Mouse (Mus musculus) midbrain, embryonic 13.5 days (tissue): ENCODE measurements at regions not wholly inside any gene's neighbourhood (a gene's known extent, or its start where the extent isn't known, plus 50 kb on each side); places are given as distances from the start of the nearest gene placed in this dataset.
A peak's percentile ranks its signal among the peaks of the same experiment; 100 is the strongest.

Experiments
- ATAC-seq: fragments of 200-750 bp; cut with Nextera tagmentation; 2 replicates; pipeline ENCODE4 v1.8.0; 2017; ENCODE audit warnings: mild to moderate bottlenecking, moderate TSS enrichment, moderate library complexity
- H3K27ac ChIP-seq: fragments of 300-500 bp; sonication (generic); 2 replicates; pipeline ENCODE4 v1.5.1; 2015; ENCODE audit warnings: inconsistent platforms, mild to moderate bottlenecking, moderate library complexity
- H3K27me3 ChIP-seq: fragments of 300-500 bp; sonication (generic); 2 replicates; pipeline ENCODE4 v1.6.1; 2015; ENCODE audit warnings: mild to moderate bottlenecking, inconsistent platforms
- H3K36me3 ChIP-seq: fragments of 300-500 bp; sonication (generic); 2 replicates; pipeline ENCODE4 v1.6.1; 2015; ENCODE audit warnings: mild to moderate bottlenecking, inconsistent platforms
- H3K4me1 ChIP-seq: fragments of 300-500 bp; sonication (generic); replicated peaks from 2 replicates; pipeline ENCODE4 v1.6.1; 2015; ENCODE audit warnings: inconsistent platforms
- H3K4me2 ChIP-seq: fragments of 300-500 bp; sonication (generic); replicated peaks from 2 replicates; pipeline ENCODE4 v1.6.1; 2015; ENCODE audit warnings: moderate library complexity, mild to moderate bottlenecking, inconsistent platforms
- H3K4me3 ChIP-seq: fragments of 300-500 bp; sonication (generic); replicated peaks from 2 replicates; pipeline ENCODE4 v1.5.1; 2015; ENCODE audit warnings: mild to moderate bottlenecking, inconsistent platforms
- H3K9ac ChIP-seq: fragments of 300-500 bp; sonication (generic); replicated peaks from 2 replicates; pipeline ENCODE4 v1.6.1; 2015; ENCODE audit warnings: mild to moderate bottlenecking, inconsistent platforms
- H3K9me3 ChIP-seq: fragments of 300-500 bp; sonication (generic); 2 replicates; pipeline ENCODE4 v1.6.1; 2016; ENCODE audit warnings: mild to moderate bottlenecking, inconsistent platforms
- WGBS: fragments of 180-500 bp; shearing (Covaris S2); methylation state at CpG from one replicate; pipeline ENCODE4 v1.1.7; 2015; 5-methylcytosine and 5-hydroxymethylcytosine counted together

GRCm38 (mm10) chr14:105417458-105417960 lies 159.1 kb downstream of the Ndfip2 start:
- no peaks in the 10 kb centered on the region for H3K9me3 ChIP-seq
- no peaks in the 10 kb centered on the region for H3K36me3 ChIP-seq
- H3K4me2 ChIP-seq, result no peak overlapping the region
- WGBS, result 91% methylated on average over 8 of the region's 8 CpGs
- H3K27ac ChIP-seq, result no peak overlapping the region
- no peaks in the 10 kb centered on the region for H3K27me3 ChIP-seq
- H3K4me1 ChIP-seq, result no peaks in the 10 kb centered on the region
- ATAC-seq, result no peak
- no peak overlapping the region for H3K4me3 ChIP-seq
- no peak overlapping the region for H3K9ac ChIP-seq

DNA sequence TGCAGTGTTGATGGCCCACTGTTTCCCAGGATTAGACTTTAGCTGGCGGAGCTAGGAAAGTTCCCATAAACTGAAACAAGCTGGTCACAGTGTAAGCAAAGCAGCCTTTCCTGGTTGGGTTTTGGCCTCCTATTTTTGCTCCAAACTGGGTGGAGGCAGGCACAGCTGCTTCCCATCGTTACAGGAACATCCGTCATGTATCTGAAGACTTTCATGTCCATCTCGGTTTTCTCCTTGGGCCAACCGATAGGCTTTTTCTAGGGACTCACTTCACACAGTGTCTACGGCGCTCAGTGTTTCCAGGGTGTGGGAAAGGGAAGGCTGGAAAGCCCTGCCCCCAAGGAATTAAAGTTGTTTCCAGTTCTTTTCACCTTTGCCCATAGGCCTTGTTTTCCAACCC lies 158.6 kb downstream of the Ndfip2 start:
- ATAC-seq, result no peak
- Histone ChIP-seq H3K36me3 (no peaks in the 10 kb centered on the region), H3K4me3 (no peak overlapping the region), H3K4me2 (no peak overlapping the region), H3K27ac (no peak overlapping the region), H3K9me3 (no peaks in the 10 kb centered on the region), H3K4me1 (no peaks in the 10 kb centered on the region), H3K27me3 (no peaks in the 10 kb centered on the region), H3K9ac (no peak overlapping the region)
- 87% methylated on average over 7 of the region's 7 CpGs for WGBS

DNA sequence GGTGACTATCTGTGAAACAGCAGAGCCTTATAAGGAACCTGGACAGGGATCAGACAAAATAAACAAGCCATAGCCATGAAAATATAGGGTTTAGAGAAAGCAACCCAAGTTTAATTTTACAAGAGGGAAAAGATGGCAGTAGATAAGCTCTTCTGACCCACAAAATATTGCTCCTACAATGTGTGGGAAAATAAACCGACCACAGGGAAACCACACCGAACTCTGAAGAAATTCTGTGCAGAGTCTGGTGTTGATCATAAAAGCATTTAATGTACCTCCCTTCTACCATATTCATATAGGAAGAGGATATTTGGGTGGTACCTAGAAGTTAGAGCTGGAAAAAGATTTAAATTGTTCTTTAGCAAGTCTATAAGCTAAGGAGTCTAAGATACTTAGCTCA lies 146.3 kb downstream of the Ndfip2 start:
- Histone ChIP-seq H3K4me2 (no peak overlapping the region), H3K27me3 (no peaks in the 10 kb centered on the region), H3K4me1 (no peaks in the 10 kb centered on the region), H3K9me3 (no peaks in the 10 kb centered on the region), H3K9ac (no peak overlapping the region), H3K4me3 (no peak overlapping the region), H3K36me3 (no peaks in the 10 kb centered on the region), H3K27ac (no peak overlapping the region)
- no peak for ATAC-seq
- WGBS, result 98% methylated on average over 2 of the region's 2 CpGs

DNA sequence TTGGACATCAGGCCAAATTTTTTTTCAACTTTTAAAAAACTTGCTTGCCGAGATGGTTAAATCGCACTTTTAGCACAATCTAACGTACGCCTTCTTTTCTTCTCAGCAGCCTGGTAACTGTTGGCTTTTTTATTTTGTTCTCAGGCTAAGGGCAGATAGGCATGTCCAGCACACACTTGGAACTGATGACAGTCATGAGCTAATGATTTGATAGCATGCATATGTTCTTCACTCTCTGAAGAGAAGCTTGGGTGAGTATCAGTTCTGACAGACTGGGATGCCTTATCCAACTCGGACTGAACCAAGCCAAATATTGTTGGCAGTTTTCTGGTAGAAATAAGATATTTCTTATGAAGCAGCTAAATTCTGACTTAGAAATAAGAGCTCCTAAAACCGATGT lies 145.9 kb downstream of the Ndfip2 start:
- Histone ChIP-seq H3K4me1 (no peaks in the 10 kb centered on the region), H3K9me3 (no peaks in the 10 kb centered on the region), H3K9ac (no peak overlapping the region), H3K4me3 (no peak overlapping the region), H3K4me2 (no peak overlapping the region), H3K27me3 (no peaks in the 10 kb centered on the region), H3K27ac (no peak overlapping the region), H3K36me3 (no peaks in the 10 kb centered on the region)
- ATAC-seq, result no peak
- 94% methylated on average over 6 of the region's 6 CpGs for WGBS

- Histone ChIP-seq H3K27me3 (no peaks in the 10 kb centered on the region), H3K4me3 (no peak overlapping the region), H3K36me3 (no peaks in the 10 kb centered on the region), H3K9ac (no peak overlapping the region), H3K27ac (no peak overlapping the region), H3K4me2 (no peak overlapping the region), H3K9me3 (no peaks in the 10 kb centered on the region), H3K4me1 (no peaks in the 10 kb centered on the region)
- WGBS, result 92% methylated on average over 9 of the region's 9 CpGs
- ATAC-seq, result no peak
Measured at GRCm38 (mm10) chr14:105403256-105403655, 144.9 kb downstream of the Ndfip2 start.

- Histone ChIP-seq H3K4me3 (no peak overlapping the region), H3K27ac (no peak overlapping the region), H3K27me3 (no peaks in the 10 kb centered on the region), H3K9me3 (no peaks in the 10 kb centered on the region), H3K36me3 (no peaks in the 10 kb centered on the region), H3K4me1 (no peaks in the 10 kb centered on the region), H3K4me2 (no peak overlapping the region), H3K9ac (no peak overlapping the region)
- no peak for ATAC-seq
- 93% methylated on average over 10 of the region's 10 CpGs for WGBS
Measured at GRCm38 (mm10) chr14:105402556-105402955, 144.2 kb downstream of the Ndfip2 start.

DNA sequence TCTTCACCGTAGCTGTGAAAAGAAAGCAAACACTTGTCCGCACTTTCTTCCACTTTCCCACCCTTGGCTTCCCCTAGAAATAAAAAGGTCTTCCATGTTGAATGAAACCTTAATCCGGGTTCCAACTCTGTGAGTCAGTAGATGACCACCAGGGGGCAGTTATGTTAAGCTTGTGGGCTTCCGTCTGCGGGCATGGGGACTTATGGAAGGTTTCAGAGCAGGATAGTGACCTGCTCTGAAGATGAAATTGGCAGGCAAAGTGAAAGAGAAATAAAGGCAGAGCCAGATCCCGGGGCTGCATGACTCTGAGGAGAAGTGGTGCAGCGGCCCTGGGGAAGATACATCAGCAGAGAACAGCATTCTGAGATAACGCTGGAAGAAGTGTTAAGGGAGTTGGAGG lies 139.1 kb downstream of the Ndfip2 start:
- Histone ChIP-seq H3K4me3 (no peak overlapping the region), H3K36me3 (no peaks in the 10 kb centered on the region), H3K27ac (no peak overlapping the region), H3K4me2 (no peak overlapping the region), H3K27me3 (no peaks in the 10 kb centered on the region), H3K9ac (no peak overlapping the region), H3K9me3 (no peaks in the 10 kb centered on the region), H3K4me1 (no peaks in the 10 kb centered on the region)
- WGBS, result 30% methylated on average over 8 of the region's 8 CpGs
- ATAC-seq, result peak; percentile 78

- no peak overlapping the region for H3K4me3 ChIP-seq
- no peaks in the 10 kb centered on the region for H3K9me3 ChIP-seq
- no peaks in the 10 kb centered on the region for H3K4me1 ChIP-seq
- H3K9ac ChIP-seq, result no peak overlapping the region
- no peak overlapping the region for H3K27ac ChIP-seq
- ATAC-seq, result no peak
- H3K4me2 ChIP-seq, result no peak overlapping the region
- WGBS, result 92% methylated on average over 21 of the region's 21 CpGs
- H3K27me3 ChIP-seq, result no peaks in the 10 kb centered on the region
- H3K36me3 ChIP-seq, result no peaks in the 10 kb centered on the region
Measured at GRCm38 (mm10) chr14:105392079-105392813, 133.9 kb downstream of the Ndfip2 start.

GRCm38 (mm10) chr14:105391430-105391829 lies 133.1 kb downstream of the Ndfip2 start:
- no peaks in the 10 kb centered on the region for H3K36me3 ChIP-seq
- no peak for ATAC-seq
- WGBS, result 87% methylated on average over 11 of the region's 11 CpGs

DNA sequence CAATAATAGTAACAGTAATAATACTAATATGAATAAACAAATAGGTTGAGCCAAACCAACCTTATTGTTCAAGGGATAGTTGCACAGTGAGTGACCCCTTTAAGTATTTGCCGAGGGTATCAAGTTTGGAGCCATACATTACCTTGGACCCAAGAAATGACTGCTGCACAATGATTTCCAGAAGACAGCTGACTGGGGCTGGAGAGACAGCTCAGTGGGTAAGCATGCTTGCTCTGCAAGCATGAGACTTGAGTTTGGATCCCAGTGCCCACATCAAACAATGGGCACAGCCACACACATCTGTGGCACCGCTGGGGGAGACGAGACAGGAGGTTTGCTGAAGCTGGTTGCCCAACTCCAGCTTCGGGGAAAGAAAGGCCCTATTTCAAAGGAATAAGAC lies 126.7 kb downstream of the Ndfip2 start:
- Histone ChIP-seq H3K27me3 (no peaks in the 10 kb centered on the region), H3K9ac (no peak overlapping the region), H3K4me3 (no peak overlapping the region), H3K9me3 (no peaks in the 10 kb centered on the region), H3K4me1 (no peaks in the 10 kb centered on the region), H3K36me3 (no peaks in the 10 kb centered on the region), H3K27ac (no peak overlapping the region), H3K4me2 (no peak overlapping the region)
- no peak for ATAC-seq
- 79% methylated on average over 4 of the region's 4 CpGs for WGBS

More at GRCm38 (mm10) chr14:105391430-105391829, 133.1 kb downstream of the Ndfip2 start:
- no peak overlapping the region for H3K9ac ChIP-seq
- H3K27ac ChIP-seq, result no peak overlapping the region
- no peaks in the 10 kb centered on the region for H3K27me3 ChIP-seq
- H3K9me3 ChIP-seq, result no peaks in the 10 kb centered on the region
- no peak overlapping the region for H3K4me2 ChIP-seq
- H3K4me3 ChIP-seq, result no peak overlapping the region
- no peaks in the 10 kb centered on the region for H3K4me1 ChIP-seq

DNA sequence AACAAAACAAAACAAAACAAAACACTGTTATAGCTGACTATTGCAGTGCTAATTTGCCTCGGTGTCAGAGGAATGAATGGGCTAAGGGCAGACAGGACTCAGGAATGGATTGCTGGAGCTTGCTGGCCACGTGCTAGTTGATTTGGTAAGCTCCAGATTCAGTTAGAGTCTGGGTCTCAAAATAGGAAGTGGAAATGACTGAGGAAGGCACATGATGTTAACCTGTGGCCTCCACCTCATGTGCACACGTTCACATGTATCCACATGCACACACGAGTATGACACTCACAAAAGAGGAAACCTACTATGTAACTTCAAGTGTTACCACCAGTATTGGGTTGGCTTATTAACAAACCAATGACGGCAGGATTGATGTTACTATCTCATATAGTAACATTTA lies 125.0 kb downstream of the Ndfip2 start:
- Histone ChIP-seq H3K9me3 (no peaks in the 10 kb centered on the region), H3K27ac (no peak overlapping the region), H3K36me3 (no peaks in the 10 kb centered on the region), H3K27me3 (no peaks in the 10 kb centered on the region), H3K9ac (no peak overlapping the region), H3K4me1 (no peaks in the 10 kb centered on the region), H3K4me2 (no peak overlapping the region), H3K4me3 (no peak overlapping the region)
- ATAC-seq, result no peak
- whole genome bisulfite sequencing, result 87% methylated on average over 5 of the region's 5 CpGs

DNA sequence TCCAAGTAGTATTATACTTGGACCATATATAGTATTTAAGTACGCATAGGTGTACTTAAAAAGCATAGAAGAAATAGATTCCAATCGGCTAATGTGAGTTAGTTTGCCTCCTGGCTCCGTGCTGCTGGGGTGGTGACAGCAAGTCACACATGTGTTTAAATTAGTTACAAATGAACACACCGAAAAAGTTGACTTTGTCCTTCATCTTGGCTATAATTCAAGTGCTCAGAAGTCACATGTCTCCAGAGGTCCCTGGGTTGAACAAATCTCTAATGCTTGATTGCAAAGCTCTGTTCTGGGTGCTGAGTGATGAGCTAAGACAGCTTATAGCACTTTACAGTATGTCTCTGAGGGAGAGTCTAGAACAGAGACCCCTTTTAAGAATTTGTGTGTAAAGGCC lies 121.7 kb downstream of the Ndfip2 start:
- no peak for ATAC-seq
- Histone ChIP-seq H3K36me3 (no peaks in the 10 kb centered on the region), H3K27me3 (no peaks in the 10 kb centered on the region), H3K4me2 (no peak overlapping the region), H3K4me3 (no peak overlapping the region), H3K27ac (no peak overlapping the region), H3K9ac (no peak overlapping the region), H3K4me1 (no peaks in the 10 kb centered on the region), H3K9me3 (no peaks in the 10 kb centered on the region)
- 91% methylated on average over 4 of the region's 4 CpGs for WGBS

DNA sequence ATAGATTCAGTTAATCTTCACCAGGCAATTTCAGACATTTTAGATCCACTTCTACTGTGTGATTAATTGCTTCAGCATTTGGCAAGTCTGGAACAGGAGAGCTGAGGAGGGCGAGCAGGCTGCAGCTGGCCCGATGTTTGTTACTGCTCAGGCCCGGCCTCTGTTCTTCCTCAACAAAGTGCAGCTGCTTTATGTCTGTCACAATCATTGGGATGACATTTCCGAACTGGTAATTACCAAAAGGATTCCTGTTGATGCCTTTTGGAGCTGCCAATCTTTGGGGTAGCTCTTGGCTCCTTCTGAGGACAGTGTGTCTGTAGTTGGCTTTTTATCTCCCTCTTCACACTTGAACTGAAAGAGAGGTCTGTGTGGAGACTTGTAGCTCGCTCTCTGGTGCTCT lies 119.4 kb downstream of the Ndfip2 start:
- WGBS, result 58% methylated on average over 5 of the region's 5 CpGs
- Histone ChIP-seq H3K4me1 (no peaks in the 10 kb centered on the region), H3K36me3 (no peaks in the 10 kb centered on the region), H3K9me3 (no peaks in the 10 kb centered on the region), H3K4me2 (no peak overlapping the region), H3K4me3 (no peak overlapping the region), H3K27ac (no peak overlapping the region), H3K27me3 (no peaks in the 10 kb centered on the region), H3K9ac (no peak overlapping the region)
- ATAC-seq, result no peak
